ENCODE assay signal across 42 mouse cellular contexts in the genomic region with DNA sequence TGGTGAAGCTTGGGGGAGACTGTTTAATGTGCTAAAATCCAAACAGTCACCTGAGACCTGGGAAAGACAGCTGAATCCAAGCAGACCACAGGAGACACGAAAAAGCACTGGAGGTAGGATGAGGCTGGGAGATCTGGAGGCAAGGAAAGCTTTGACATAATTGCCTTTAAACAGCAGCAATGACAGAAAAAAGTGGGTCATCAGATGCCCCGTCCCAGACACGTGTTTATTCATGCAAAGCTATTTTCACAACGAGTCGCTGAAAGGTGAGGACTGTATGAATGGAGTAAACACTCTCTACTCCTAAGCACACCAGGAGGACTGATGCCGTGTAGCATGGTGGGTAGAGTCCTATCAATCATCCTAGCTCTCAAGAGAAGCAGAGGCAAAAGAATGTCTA. TPM values are rescaled to one million over a fixed set of nuclear protein-coding genes. Genes with fewer than 3 reads are reported as not detected.
"Had no signal": no experiment of that assay in that cellular context is flagged by ENCODE, and none has a peak within 500 bp of the region (broad histone marks: within the 10 kb centered on the region; RNA-seq: fewer than 3 reads in every experiment).

No protein-coding gene starts in this region.

- ATAC-seq: hindbrain, embryonic 16.5 days; hindbrain, postnatal 0 days; inflammation-experienced regulatory T-cells, adult 6 months; intestine, embryonic 15.5 days; intestine, embryonic 16.5 days; intestine, postnatal 0 days had no signal

- H3K27me3 ChIP-seq: heart, embryonic 12.5 days; heart, embryonic 13.5 days; heart, embryonic 15.5 days; hindbrain, embryonic 12.5 days; hindbrain, embryonic 13.5 days; hindbrain, embryonic 15.5 days; intestine, embryonic 15.5 days; kidney, embryonic 15.5 days had no signal

- H3K4me3 ChIP-seq: heart, embryonic 10.5 days; heart, embryonic 12.5 days; heart, embryonic 13.5 days; heart, embryonic 15.5 days; hindbrain, embryonic 10.5 days; hindbrain, embryonic 12.5 days; hindbrain, embryonic 13.5 days; hindbrain, embryonic 15.5 days; intestine, embryonic 15.5 days; kidney, embryonic 15.5 days; layer of hippocampus, adult 2 months had no signal

- H3K27ac ChIP-seq: heart, embryonic 10.5 days; heart, embryonic 13.5 days; heart, embryonic 15.5 days; hindbrain, embryonic 10.5 days; hindbrain, embryonic 12.5 days; hindbrain, embryonic 13.5 days; hindbrain, embryonic 14.5 days; hindbrain, embryonic 15.5 days; hindbrain, postnatal 0 days; intestine, embryonic 15.5 days; kidney, embryonic 15.5 days; kidney, postnatal 0 days; layer of hippocampus, adult 2 months had no signal

- H3K4me2 ChIP-seq: heart, embryonic 11.5 days; heart, embryonic 12.5 days; heart, embryonic 13.5 days; heart, embryonic 15.5 days; hindbrain, embryonic 12.5 days; hindbrain, embryonic 13.5 days; hindbrain, embryonic 14.5 days; hindbrain, embryonic 15.5 days; intestine, embryonic 15.5 days; kidney, embryonic 15.5 days had no signal

- DNase-seq: heart, postnatal 10 days; heart, postnatal 14 days; heart, postnatal 36 days; kidney, adult 11 months; kidney, adult 18-20 months; kidney, adult 2 months; kidney, adult 8-10 months; kidney, adult 9 months; kidney, postnatal 10 days; kidney, postnatal 14 days; kidney, postnatal 25 days; kidney, postnatal 36 days; kidney, postnatal 4 days; layer of hippocampus, adult 9-11 months; layer of hippocampus, postnatal 36 days had no signal

- H3K36me3 ChIP-seq: heart, embryonic 10.5 days; heart, embryonic 12.5 days; heart, embryonic 13.5 days; heart, embryonic 15.5 days; hindbrain, embryonic 10.5 days; hindbrain, embryonic 12.5 days; hindbrain, embryonic 13.5 days; hindbrain, embryonic 15.5 days; intestine, embryonic 15.5 days; kidney, embryonic 15.5 days had no signal

- H3K4me1 ChIP-seq: intestine, embryonic 15.5 days had no signal

- H3K9ac ChIP-seq: heart, embryonic 12.5 days; heart, embryonic 13.5 days; heart, embryonic 15.5 days; hindbrain, embryonic 12.5 days; hindbrain, embryonic 13.5 days; hindbrain, embryonic 14.5 days; hindbrain, embryonic 15.5 days; intestine, embryonic 15.5 days; kidney, embryonic 15.5 days had no signal

- H3K9me3 ChIP-seq: heart, embryonic 10.5 days; heart, embryonic 12.5 days; heart, embryonic 13.5 days; heart, embryonic 15.5 days; hindbrain, embryonic 10.5 days; hindbrain, embryonic 12.5 days; hindbrain, embryonic 13.5 days; hindbrain, embryonic 15.5 days; intestine, embryonic 15.5 days; kidney, embryonic 15.5 days had no signal

RNA-seq across cellular contexts. Expression of gene 1700086D15Rik, which starts 43.9 kb away (rescaled TPM):
- total RNA-seq: heart, postnatal 36 days; hematopoietic stem cell, adult 5-6 weeks had no signal
- polyA plus RNA-seq: heart, embryonic 14.5 days; heart, embryonic 16.5 days; hindbrain, embryonic 10.5 days; hindbrain, embryonic 11.5 days; hindbrain, embryonic 12.5 days; hindbrain, embryonic 13.5 days; hindbrain, embryonic 15.5 days; inflammation-experienced regulatory T-cells, adult 6 months; intestine, embryonic 14.5 days; intestine, embryonic 15.5 days; intestine, embryonic 16.5 days; intestine, postnatal 0 days; kidney, embryonic 14.5 days; kidney, embryonic 15.5 days; kidney, embryonic 16.5 days; kidney, postnatal 0 days; large intestine, adult 2 months had no signal

RNA-seq across cellular contexts. Expression of gene Arhgap44, which starts 47.0 kb away (rescaled TPM):
- total RNA-seq: hematopoietic stem cell, adult 5-6 weeks had no signal
